Mouse (Mus musculus) spleen, postnatal 10 days (tissue): ENCODE measurements at regions not wholly inside any gene's neighbourhood (a gene's known extent, or its start where the extent isn't known, plus 50 kb on each side); places are given as distances from the start of the nearest gene placed in this dataset.

Experiments used
- DNase-seq, 2 experiments: peaks; one replicate each; pipeline ENCODE4 v3.0.0; 2021 to 2022; ENCODE audit warnings: low spot score in 2 of 2

DNA sequence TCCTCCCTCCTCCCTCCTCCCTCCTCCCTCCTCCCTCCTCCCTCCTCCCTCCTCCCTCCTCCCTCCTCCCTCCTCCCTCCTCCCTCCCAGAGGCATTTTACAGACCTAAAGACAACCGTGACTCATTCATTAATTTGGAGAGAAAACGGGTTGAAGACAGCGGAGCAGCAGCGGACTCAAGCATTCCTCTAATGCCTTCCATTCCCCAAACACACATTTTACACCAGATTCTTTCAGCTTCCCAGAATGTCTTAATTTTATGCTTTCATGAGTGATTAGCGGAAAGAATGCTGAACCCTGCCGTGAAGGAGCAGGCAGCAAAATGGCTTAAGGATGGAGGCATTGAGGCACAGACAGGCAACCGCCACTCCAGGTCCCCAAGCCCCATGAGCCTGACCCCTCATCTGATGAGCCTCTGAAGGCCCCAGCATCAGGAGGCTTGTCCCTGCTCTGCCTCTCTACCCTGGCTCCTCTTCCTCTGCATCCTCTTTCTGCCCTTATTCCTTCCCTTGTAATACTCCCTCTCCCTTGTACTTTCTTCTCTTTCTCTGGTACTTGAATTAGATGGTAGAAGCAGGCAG lies 192.5 kb downstream of the Cdc5l start:
- no peak for DNase-seq

DNA sequence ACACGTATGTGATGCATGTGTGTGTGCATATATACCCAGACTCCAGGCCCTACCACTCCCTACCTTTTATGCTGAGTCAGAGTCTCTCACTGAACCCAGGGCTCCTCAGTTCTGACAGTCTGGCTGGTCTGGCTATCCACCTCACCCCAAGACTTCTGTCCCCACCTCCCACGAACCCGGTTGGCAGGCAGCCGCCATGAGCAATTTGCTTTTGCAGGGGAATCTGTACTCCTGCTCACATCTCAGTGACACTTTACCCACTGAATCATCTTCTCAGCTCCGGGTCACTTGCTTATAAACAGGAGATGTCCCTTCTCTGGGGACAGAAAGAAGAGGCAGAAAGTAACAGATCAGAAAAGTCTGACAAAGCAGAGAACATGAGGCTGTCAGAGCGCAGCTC lies 193.0 kb downstream of the Cdc5l start:
- no peak for DNase-seq

DNA sequence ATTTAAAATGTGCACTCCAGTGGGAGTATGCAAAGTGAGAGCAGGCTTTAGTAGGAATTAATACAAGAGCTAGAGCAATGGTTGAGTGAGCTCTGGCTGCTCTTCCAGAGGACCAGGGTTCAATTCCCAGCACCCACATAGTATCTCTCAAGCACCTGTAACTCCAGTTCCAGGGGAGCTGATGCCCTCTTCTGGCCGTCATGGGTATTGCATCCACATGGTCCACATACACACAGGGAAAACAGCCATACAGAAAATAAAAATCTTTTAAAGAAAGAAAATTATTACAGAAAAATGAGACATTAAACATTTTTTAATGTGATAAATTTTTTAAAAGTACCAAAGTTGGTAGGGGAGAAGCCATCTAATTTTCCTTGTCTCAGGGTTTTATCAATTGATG lies 196.3 kb downstream of the Cdc5l start:
- DNase-seq: no peak

DNA sequence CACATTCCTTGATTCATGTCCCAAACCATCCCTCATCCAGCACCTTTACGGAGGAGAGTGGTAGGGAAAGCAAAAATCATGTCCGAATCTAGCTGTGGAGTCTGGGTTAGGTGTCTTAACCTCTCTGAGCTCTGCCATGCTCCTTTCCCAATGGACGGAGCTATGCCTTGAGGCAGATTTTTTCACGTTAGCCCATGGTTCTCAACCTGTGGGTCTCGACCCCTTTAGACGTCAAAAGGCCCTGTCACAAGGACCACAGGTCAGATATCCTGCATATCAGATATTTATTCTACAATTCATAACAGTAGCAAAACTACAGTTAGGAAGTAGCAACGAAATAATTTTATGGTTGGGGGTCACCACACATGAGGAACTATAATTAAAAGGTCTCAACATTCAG lies 198.1 kb downstream of the Cdc5l start:
- DNase-seq: no peak

DNA sequence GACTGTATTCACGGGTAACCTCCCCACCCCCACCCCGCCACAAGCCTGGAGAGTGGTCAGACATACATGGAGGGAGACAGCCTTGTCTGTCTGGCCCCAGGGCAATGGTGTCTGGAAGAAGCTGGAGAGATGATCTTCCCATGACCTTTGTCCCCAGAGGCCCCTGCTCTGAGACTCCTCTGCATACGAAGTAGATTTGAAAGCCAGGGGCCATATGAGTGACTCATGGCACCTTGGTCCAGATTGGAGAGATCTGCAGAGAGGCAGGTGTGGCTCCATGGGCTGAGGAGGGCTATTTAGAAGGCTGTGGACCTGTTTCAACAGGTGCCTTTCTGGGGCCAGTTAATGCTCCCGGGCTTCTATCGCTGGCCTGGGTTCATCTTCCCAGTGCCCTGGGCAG lies 200.7 kb downstream of the Cdc5l start:
- DNase-seq: no peak

DNA sequence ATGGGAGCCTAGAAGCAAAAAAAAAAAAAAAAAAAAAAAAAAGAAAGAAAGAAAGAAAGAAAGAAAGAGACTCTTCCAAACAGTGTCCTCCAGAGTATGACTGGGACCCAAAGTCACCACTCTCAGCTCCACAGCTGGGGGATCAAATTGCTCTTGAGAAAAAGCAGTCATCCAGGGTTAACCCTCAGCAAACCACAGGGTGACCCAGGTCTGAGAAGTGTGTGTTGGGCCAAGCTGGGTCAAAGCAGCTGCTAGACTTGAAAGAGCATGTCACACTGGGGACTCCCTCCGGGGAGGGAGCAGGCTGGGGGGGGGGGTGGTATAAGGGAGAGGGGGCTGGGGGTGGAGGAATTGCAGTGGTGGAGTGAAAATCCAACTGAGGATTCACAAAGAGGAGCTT lies 206.3 kb downstream of the Cdc5l start:
- DNase-seq: no peak

DNA sequence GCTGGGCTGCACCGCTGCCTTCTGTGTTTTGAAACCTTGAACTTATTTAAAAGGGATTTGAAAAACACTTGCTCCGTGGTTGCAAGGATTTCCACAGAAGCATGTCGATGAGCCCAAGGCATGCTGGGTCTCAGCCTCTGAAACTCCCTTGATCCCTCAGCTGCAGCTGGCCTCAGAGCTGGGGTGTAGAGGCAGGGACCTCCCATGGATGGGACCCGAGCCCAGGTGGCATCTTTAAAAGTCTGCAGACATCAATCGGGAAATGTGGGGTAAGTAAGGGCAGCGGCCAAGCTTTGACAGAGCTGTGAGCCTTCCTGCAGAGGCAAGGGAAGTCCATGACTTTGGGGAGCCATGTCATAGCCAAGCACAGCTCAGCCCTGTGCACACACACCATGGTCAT lies 207.1 kb downstream of the Cdc5l start:
- DNase-seq: no peak

DNA sequence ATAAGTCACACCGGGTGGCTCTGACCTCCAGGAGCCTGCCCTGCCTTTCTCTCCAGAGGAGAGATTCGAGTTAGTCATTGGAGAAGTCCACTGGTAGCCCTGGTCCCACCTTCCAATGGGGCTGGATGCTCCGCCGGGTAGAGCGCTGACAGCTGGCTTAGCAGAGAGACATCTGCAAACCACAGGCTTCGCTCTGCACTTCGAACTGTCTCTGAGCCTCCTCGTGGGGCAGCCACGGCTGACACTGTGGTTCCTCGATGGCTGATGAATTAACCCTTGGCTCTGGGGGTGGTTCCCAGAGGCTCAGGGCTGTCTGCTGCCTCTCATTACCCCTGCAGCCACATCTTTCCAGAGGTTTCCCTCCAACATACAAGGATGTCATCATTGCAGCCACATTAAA lies 211.9 kb downstream of the Cdc5l start:
- no peak for DNase-seq

DNA sequence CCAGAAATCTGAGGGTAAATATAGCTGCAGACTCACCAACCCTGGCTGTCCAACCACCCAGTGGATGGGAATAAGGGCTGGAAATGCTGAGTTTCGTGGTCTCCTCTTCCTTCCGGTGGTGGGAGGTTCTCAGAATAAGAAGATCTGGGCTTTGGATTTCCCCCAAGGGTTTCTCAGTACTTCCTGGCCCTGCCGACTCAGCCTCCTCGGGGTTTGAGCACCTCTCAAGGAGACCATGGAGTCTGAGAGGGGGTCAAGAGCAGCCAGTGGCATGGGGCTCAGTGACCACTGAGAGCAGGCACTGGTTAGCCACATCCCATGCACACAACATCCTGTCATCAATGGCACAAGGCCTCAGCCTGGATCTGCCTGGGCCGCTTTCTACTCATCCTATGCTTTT lies 216.4 kb downstream of the Cdc5l start:
- DNase-seq: no peak

DNA sequence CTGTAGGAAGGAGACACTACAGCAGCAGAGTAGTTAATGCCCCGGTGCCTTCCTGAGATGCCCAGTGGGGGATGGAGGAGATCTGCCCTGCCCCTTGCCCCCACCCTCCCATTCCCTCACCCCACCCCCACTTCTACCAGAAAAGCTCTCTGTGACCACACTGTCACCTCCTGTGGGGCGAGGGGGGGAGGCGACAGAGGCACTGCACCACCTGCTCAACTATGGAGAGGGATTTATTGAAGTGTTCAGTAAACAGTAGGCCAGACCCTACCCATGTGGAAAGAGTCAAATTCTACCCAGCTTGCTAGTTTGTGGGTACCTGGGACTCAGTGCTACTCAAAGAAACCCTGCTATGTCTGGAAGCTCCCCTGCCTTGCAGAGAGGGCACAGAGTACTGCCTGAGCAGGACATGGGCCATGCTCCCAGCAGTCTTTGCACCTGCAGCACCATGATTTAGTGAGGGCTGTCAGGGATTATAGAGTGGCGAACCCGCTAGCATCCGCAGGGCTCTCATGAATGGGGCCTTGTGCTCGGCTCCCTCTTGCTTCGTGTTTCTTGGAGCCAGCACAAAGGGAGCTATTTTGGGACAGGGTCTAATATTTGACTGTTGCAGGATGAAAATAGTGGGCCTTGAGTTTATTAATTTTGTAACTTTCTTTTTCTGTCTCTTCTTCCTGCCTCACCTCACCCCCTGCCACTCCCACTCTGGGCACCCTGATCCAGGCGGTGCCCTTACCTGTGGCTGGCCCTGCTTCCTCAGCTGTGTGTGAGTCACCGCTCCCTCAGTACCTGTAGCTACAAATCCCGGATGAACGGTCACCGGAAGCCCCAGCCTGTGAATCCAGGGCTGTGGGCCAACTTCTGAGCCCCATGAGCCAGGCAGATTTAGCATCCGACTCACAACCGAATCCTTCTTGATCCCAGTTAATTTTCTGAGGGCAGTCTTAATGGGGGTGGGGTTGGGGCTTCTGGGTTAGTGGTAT lies 218.2 kb downstream of the Cdc5l start:
- DNase-seq: no peak

DNA sequence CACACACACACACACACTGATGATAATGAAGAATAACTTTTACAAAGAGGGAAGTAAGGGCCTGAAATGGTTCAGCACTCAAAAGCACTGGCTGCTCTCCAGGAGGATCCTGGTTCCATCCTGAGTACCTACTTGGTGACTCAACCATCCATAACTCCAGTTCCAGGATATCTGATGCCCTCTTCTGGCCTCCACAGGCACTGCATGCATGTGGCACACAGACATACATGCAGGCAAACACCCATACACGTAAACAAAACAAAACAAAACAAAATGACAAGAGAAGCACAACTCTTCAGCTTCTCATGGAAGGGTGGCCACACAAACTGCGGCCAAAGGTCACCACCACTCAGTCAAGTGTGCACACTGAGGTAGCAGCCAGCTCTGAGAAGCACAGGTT lies 222.6 kb downstream of the Cdc5l start:
- DNase-seq: no peak

DNA sequence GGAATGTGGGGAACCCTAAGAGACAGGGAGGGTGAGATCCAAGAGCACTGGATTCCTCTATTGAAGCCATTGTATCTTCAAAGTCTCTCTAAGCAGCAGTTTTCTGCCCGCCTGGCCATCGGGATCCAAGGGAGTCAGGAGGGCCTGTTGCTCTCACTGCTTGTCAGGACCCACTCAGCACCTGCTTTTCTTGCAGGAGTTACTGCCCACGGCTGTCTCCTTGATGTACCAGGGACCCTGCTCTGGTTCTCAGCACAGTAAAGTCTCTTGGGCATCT lies 224.2 kb downstream of the Cdc5l start:
- no peak for DNase-seq

DNA sequence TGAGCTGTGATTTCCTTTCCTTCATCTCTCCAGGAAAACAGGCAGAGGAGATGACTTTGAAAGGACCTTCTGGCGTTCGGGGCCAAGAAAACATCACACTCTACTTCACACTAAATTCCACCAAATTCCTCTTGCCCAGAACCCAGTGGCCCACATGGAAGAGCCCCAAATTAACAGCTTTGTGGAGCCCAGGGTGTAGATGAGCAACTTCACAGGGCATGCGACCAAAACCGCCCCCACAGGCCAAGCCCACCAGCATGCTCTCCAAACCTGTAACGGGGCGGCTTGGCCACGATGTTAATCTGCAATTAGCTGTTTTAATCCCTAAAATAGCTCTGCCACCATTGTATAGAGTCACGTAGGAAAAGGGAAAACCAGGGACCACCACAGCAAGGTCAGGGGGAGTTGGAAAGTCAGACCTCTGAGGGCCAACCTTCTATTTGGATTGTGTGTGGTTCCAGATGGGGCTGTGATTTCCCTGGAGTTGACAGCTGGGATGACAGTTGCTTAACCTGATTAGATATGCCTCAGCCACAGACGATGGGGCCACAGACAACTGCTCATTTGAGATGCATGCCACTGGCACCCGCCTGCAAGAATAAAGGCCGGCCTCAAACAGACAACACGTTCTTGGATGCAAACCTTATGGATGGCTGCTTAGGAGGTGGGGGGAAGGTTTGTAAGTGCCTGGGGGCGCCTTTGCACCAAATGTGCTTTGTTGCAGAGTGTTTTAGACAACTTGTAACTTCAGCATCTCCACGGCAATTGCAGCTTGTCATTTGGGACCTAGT lies 224.7 kb downstream of the Cdc5l start:
- no peak for DNase-seq

DNA sequence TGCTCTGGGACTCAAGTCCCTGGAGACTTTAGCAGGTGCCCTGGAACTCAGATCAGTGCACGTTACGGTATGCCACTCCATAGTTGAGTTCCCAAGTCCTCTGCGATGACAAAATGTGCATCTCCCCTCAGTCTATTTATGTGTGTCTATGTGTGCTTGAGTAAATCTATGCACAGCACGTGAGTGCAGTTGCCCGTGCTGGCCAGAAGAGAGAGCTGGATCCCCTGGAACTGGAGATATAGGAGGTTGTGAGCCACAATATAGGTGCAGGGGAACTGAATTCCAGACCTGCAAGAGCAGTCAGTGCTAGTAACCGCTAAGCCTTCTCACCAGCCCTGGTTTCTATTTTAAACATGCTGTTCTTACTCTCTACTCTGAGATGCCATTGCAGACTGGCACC lies 237.8 kb downstream of the Cdc5l start:
- no peak for DNase-seq

DNA sequence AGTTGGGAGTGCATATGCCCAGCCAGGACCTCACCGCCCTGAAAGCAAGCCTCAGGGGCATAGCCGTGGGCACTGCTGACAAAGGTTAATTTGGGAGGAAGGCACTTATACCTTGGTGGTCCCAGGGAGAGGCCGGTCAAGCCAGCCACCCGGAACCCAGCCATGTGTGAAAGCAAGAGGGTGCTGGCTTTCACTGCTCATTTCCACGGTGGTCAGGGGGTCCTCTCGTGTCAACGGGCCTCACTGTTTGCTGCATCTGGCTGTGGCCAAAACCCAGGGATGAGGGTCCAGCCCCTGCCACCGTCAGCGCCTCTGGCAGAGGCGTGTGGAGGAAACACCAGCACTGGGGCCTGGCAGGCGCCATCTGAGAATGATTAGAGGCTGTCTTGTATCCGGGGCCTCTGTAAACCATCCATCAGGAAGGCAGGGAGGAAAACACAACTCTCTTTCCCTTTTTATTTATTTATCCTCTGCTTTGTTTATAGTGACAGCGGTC lies 238.7 kb downstream of the Cdc5l start:
- no peak for DNase-seq

DNA sequence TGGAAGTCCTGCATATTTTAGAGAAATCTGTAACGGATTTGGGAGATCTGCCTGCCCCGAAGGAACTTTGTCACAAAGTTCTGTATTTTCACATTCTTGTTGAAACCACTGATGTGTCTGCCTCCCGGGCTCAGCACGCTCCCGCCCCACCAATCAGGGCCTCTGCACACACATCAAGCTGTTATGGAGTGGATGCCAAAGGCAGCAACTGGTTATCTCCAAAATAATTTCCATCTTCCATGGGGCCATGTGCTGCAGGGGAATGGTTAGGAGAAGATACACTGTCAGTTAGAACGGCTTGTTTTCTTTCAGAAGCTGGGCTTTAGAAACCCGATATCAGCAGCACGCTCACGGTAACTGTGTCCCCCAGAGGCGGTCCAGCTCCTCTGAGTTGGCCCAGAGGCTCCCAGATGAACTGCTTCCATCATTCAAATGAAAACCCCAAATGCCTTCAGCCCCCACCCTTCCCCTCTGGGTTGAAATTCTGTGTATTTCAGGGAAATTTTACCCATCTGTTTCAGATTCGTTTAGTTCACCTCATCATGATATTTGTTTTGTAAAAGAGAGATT lies 240.0 kb downstream of the Cdc5l start:
- DNase-seq: no peak

DNA sequence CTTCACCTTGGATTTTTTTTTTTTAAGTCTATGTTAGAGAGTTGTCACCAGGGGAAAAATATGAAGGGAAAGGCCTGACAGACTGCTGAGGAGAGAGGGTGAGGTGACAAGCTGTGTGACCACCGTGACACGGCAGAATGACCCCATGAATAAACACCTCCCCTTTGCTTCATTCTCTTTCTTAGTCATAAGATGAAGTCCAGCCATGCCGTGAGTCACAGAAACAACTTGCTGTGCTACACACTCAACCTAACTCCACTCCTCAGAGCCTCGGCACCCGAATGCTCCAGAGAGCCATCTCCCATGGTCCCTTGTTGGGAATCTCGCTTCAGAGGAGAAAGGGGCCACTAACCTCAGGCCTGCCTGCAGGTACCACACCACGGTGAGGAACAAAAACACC lies 246.1 kb downstream of the Cdc5l start:
- DNase-seq: no peak

DNA sequence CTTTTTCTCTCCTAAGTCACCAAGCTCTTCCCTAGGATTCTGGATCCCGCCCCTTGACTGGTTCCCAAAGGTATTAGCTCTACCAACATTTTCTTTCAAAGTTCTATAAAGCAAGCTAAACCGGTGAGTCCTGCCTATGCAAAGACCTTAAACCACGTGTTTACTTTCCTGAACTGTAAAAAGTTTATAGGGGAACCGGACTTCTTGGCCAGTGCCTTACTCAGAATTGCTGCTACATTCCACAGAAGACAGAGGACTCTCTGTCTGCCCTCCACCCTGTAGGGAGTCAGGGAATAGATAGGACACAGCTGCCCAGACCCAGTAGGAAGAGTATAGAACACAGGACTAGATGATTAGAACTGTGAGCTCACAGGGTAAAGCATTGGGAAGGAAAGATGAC lies 257.2 kb downstream of the Cdc5l start:
- DNase-seq: no peak

DNA sequence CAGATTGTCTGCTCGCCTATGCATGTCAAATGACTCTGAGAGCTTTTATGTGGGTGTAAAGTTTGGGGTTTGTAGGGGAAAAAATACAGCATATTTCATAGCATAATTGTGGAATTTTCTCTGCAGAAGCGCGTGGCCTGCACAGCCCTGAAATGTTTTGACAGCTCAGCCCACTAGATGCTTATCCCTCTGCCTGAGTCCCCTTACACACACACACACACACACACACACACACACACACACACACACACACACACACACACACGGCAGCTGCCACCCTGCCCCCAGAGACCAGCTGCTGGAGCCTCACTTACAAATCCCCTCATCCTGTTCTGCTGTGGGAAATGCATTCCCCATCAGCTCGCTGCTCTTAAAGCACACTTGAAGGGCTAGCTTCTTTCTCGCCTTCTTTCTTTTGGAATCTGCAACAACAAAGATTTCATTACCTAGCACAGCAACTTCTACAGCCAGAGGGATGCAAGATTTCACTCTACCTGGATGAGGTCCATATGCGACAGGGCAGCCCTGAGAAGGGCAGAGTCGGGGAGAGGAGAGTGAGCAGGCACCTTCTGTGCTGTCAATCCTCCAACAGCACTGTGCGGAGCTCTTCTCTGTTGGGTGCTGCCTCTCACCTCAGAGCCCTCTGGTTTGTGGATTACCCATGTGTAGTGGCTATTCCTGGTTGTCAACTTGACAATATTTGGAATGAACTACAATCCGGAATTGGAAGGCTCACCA lies 264.1 kb downstream of the Cdc5l start:
- no peak for DNase-seq
